Mouse (Mus musculus) CH12F3 (cell line): ENCODE data around the gene Atp6v1f.

Experiments
- in situ Hi-C: fragments of 300-500 bp; cut with MboI; formaldehyde crosslinking; loops from 2 replicates; pipeline ENCODE4 v1.14.3; 2020; ENCODE audit warnings: low sequenced_read_pairs

Atp6v1f gene

GRCm38 (mm10) chr6:29517139-29517538 is 49.6 kb downstream of the Atp6v1f start:
- in situ Hi-C loops, result no loop called here
